Mouse (Mus musculus) C2C12 (cell line): ENCODE measurements around the gene 4933427D14Rik. TPM values are rescaled to one million over a fixed set of nuclear protein-coding genes. Genes with fewer than 3 reads are reported as not detected.

Source experiments
- H3K27me3 ChIP-seq: one replicate; pipeline ENCODE4 v1.6.1; 2011; ENCODE audit not compliant: control insufficient read depth, insufficient read depth, insufficient read length
- H3K36me3 ChIP-seq: one replicate; pipeline ENCODE4 v1.6.1; 2011; ENCODE audit not compliant: control insufficient read depth, insufficient read depth
- H3K4me3 ChIP-seq: one replicate; pipeline ENCODE4 v1.5.1; 2011; ENCODE audit warnings: mild to moderate bottlenecking, control low read depth; ENCODE audit not compliant: poor library complexity, insufficient read depth, severe bottlenecking
- H3K79me2 ChIP-seq: one replicate; pipeline ENCODE4 v1.6.1; 2011; ENCODE audit not compliant: control insufficient read depth, insufficient read depth
- H3K79me3 ChIP-seq: one replicate; pipeline ENCODE4 v1.6.1; 2011; ENCODE audit warnings: low read depth, control low read depth
- H3ac ChIP-seq: one replicate; pipeline ENCODE3; 2011; ENCODE audit warnings: low read depth; ENCODE audit not compliant: control insufficient read depth, insufficient read length
- CEBPB ChIP-seq: IDR thresholded peaks from one replicate; pipeline ENCODE4 v1.6.1; 2011; ENCODE audit warnings: low read depth, mild to moderate bottlenecking, control low read depth, moderate library complexity
- CTCF ChIP-seq: IDR thresholded peaks from one replicate; pipeline ENCODE4 v1.5.1; 2011; ENCODE audit not compliant: control insufficient read depth, insufficient read depth, insufficient read length
- FOSL1 ChIP-seq: IDR thresholded peaks from one replicate; pipeline ENCODE4 v1.8.0; 2011; ENCODE audit warnings: mild to moderate bottlenecking, low read length; ENCODE audit not compliant: poor library complexity, insufficient read depth, severe bottlenecking
- MAX ChIP-seq: IDR thresholded peaks from one replicate; pipeline ENCODE4 v1.6.1; 2011; ENCODE audit warnings: mild to moderate bottlenecking, control low read depth
- MYOD1 ChIP-seq: IDR thresholded peaks from one replicate; pipeline ENCODE4 v1.6.1; 2011; ENCODE audit warnings: low read depth; ENCODE audit not compliant: control insufficient read depth, insufficient read length
- MYOG ChIP-seq: IDR thresholded peaks from one replicate; pipeline ENCODE4 v1.6.1; 2011; ENCODE audit not compliant: control insufficient read depth, insufficient read length; ENCODE audit errors: extremely low read depth
- USF1 ChIP-seq: IDR thresholded peaks from one replicate; pipeline ENCODE4 v1.6.1; 2011; ENCODE audit warnings: low read depth, mild to moderate bottlenecking, control low read depth, moderate library complexity
- long read RNA-seq, 2 experiments: library from polyadenylated mRNA; unstranded; transcript quantifications; one replicate each; pipeline ENCODE4 v2.0.0; 2019 to 2020
- polyA plus RNA-seq: library from polyadenylated mRNA; unstranded; fragments of >200 nt; fragmentation: generic; extraction: Trizol; gene quantifications from one replicate; pipeline ENCODE4 v1.2.1, GENCODE M21; 2012; ENCODE audit warnings: missing spikeins

The 4933427D14Rik gene
- polyA plus RNA-seq: 3.4 TPM
- long read RNA-seq, experiment 1, partial matches to known transcripts: 1 of 4 reads
- long read RNA-seq, experiment 1, other reads (novel, unspliced or antisense): 3 of 4 reads
- long read RNA-seq, experiment 2, full-length matches to known transcripts: 1 of 41 reads
- long read RNA-seq, experiment 2, partial matches to known transcripts: 4 of 41 reads
- long read RNA-seq, experiment 2, other reads (novel, unspliced or antisense): 36 of 41 reads

GRCm38 (mm10) chr11:72207204-72207833 lies at the start of gene 4933427D14Rik, which contains the start of gene Txndc17:
4933427D14Rik (minus strand) TSS chr11:72207459.
Txndc17 (plus strand) TSS chr11:72207547.
- peaks cover 36% of the 10 kb centered on the region for H3K36me3 ChIP-seq
- peak within 1 kb of the TSS; percentile 97 for H3K4me3 ChIP-seq
- TF ChIP-seq MAX (peak; percentile 79), MYOD1 (no peak)
- no peaks in the 10 kb centered on the region for H3K27me3 ChIP-seq
- peaks cover 82% of the 10 kb centered on the region for H3K79me2 ChIP-seq
- H3K79me3 ChIP-seq: peaks cover 52% of the 10 kb centered on the region
- H3ac ChIP-seq: peak within 1 kb of the TSS; percentile 71

GRCm38 (mm10) chr11:72256441-72256840 lies 49.2 kb upstream of the 4933427D14Rik start:
- no peaks in the 10 kb centered on the region for H3K79me3 ChIP-seq
- H3K27me3 ChIP-seq: peaks cover 10% of the 10 kb centered on the region
- H3K79me2 ChIP-seq: no peaks in the 10 kb centered on the region
- no peak overlapping the region for H3ac ChIP-seq
- no peaks in the 10 kb centered on the region for H3K36me3 ChIP-seq
- TF ChIP-seq MAX (no peak), MYOG (no peak), CEBPB (no peak), CTCF (no peak), MYOD1 (no peak), FOSL1 (no peak), USF1 (no peak)
- no peak overlapping the region for H3K4me3 ChIP-seq

GRCm38 (mm10) chr11:72255629-72256028 lies 48.4 kb upstream of the 4933427D14Rik start:
- no peak overlapping the region for H3ac ChIP-seq
- peaks cover 10% of the 10 kb centered on the region for H3K27me3 ChIP-seq

GRCm38 (mm10) chr11:72245196-72245753 lies 38.0 kb upstream of the 4933427D14Rik start:
- Histone ChIP-seq H3K36me3 (no peaks in the 10 kb centered on the region), H3K27me3 (peaks cover 25% of the 10 kb centered on the region), H3K79me3 (no peaks in the 10 kb centered on the region), H3ac (no peak overlapping the region), H3K79me2 (no peaks in the 10 kb centered on the region), H3K4me3 (no peak overlapping the region)
- TF ChIP-seq MAX (no peak), MYOD1 (no peak), USF1 (no peak), CTCF (no peak), FOSL1 (no peak), MYOG (no peak), CEBPB (no peak)

More at GRCm38 (mm10) chr11:72255629-72256028, 48.4 kb upstream of the 4933427D14Rik start:
- H3K36me3 ChIP-seq: no peaks in the 10 kb centered on the region
- TF ChIP-seq MYOD1 (no peak), CEBPB (no peak), MYOG (no peak), USF1 (no peak), FOSL1 (no peak), CTCF (no peak), MAX (no peak)
- H3K4me3 ChIP-seq: no peak overlapping the region
- H3K79me2 ChIP-seq: no peaks in the 10 kb centered on the region
- no peaks in the 10 kb centered on the region for H3K79me3 ChIP-seq

- H3K36me3 ChIP-seq: no peaks in the 10 kb centered on the region
- H3K27me3 ChIP-seq: peaks cover 16% of the 10 kb centered on the region
- H3K4me3 ChIP-seq: no peak overlapping the region
- no peaks in the 10 kb centered on the region for H3K79me2 ChIP-seq
- no peak overlapping the region for H3ac ChIP-seq
- H3K79me3 ChIP-seq: no peaks in the 10 kb centered on the region
- TF ChIP-seq CEBPB (no peak), CTCF (no peak), MAX (no peak), MYOD1 (no peak), FOSL1 (no peak), MYOG (no peak), USF1 (no peak)
Measured at GRCm38 (mm10) chr11:72240062-72240860, 33.0 kb upstream of the 4933427D14Rik start.
